Mouse (Mus musculus) telencephalon, adult 2 months (tissue): Measurements from ENCODE around the gene P2ry12.

Experiments
- DNase-seq: peaks from one replicate; pipeline ENCODE4 v3.0.0-alpha.2; 2011; ENCODE audit warnings: low read depth, low spot score

The P2ry12 gene

DNA sequence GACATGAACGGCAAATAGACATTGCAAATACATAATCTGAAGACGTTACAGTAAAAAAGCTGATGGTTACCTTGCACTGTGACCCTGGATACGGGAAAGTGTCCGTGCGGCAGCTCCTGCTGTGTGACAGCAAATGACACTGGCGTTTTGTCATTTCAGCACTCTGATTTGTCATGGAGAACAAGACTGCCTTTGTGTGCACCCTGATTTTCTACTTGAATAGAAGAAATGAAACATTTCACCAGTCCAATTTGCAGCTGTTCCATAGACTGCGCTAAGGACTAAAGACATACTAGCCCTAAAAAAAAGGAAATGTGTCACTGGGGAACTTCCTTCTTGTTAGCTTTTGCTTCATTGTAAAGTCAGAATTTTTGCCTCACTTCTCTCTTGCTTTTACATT lies at the start of gene P2ry12:
P2ry12 (minus strand) TSS at position 168 of the 400 bp plus-strand sequence.
- DNase-seq, result no peak

DNA sequence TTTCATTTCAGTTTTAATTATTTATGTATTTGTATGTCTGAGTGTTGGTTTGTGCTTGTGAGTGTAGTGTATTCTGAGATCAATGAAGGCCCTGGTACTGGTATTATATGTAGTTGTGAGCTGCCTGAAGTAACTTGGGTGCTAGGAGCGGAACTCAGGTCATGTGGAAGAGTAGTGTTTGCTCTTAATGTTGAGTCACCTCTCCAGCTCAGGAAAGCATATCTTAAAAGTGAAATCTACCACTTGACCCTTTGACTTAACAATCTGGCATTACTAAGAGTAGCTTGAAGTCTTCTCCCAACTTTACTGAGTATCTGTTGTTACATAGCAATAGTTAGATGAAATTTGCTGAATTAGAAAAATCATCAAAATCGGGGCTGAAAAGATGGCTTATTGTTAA lies 42.8 kb upstream of the P2ry12 start:
- DNase-seq, result no peak

DNA sequence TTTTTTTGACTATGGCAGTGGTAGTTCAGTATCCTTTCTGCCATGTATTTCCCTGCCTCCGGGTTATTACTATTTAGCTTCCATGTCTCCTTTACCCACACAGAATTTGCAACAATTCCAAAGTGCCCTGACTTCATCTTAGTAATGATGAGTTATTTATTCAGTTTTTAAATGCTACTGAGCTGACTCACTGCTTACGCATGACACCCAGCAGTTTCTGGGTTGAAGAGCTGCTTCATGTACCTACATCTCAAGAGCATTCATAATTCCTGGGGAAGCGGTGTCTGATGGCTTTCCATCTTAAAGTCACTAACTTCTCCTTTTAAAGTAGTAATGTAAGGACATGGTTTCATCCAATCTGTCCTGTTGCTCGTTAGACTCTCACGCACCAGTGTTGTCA lies 42.3 kb upstream of the P2ry12 start:
- no peak for DNase-seq

DNA sequence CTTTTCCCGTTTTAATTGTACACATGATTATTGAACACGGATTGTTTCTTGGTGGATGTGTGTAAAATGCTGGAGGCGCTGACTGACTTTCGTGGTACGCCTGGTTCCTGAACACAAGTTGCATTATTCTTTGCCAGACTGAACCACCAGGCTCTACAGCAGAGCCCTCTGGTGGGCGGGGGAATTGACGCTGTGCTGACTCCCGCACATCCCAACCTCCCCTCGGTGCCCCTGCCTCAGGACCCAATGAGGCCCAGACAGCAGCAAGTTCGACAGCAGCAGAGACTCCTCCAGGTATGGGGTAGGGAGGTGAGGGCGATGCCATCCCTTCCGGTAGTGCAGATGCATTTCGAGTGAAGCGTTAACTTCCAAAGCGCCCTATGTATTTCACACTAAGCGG lies 35.0 kb upstream of the P2ry12 start:
- no peak for DNase-seq

DNA sequence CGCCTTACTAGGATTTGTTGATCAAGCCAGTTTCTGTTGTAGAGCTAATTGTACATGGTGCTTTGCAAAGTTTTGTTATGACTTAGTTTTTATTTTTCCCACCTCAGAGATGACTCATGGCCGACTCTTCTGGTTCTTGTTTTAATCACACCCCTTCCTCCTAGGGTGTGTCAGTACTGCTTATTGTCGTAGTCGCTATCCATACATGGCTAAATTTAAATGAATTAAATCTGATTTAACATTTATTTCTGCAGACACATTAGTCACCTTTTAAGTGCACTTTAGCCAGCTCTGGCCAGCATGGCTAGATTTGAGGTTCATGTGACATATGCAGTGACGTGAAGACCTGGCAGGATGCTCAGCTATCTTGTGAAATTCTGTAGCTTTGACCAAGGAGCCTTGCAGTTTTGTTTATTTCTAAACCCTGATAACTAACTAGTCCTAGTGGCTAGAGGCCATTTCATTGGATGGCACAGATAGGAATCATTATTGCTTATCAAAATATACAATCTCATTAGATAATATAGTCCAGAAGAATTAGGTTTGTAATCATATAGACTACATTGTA lies 34.0 kb upstream of the P2ry12 start:
- no peak for DNase-seq

DNA sequence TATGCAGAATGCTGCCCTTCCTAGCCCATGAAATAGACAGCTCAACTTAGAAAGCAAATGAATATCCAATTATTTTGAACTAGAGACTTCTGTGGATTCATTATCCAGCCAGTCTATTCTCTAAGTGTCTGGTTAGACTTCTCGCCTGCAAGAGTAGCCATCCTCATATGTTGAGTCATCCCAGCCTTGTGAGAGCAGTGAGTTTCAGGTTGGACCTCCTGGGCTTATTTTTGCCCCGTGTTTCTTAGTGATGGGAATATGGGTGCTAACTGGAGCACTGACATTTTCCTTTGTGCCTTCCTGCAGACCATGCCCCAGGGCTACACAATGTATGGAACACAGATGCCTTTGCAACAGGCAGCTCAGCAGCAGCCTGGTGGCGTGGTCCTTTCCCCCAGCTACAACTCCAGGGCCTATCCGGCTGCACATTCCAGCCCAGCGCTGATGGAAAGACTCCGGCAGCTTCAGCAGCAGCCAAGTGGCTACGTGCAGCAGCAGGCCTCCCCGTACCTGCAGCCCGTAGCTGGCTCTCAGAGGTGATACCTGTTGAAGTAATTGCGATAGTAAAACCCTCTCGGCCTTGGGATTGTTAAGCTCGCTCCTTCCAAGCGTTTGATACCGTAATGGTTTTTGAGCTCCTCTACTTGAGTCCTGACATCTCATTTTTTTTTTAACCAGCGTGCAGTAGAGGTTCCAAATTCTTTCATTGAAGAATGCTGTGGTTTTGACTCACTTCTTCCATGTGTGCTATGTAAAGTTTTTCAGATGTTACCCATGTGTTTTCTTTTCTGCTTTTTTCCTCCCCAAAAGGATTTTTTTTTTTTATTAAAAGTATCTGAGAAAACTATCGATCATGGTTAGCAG lies 33.3 kb upstream of the P2ry12 start:
- DNase-seq, result no peak

DNA sequence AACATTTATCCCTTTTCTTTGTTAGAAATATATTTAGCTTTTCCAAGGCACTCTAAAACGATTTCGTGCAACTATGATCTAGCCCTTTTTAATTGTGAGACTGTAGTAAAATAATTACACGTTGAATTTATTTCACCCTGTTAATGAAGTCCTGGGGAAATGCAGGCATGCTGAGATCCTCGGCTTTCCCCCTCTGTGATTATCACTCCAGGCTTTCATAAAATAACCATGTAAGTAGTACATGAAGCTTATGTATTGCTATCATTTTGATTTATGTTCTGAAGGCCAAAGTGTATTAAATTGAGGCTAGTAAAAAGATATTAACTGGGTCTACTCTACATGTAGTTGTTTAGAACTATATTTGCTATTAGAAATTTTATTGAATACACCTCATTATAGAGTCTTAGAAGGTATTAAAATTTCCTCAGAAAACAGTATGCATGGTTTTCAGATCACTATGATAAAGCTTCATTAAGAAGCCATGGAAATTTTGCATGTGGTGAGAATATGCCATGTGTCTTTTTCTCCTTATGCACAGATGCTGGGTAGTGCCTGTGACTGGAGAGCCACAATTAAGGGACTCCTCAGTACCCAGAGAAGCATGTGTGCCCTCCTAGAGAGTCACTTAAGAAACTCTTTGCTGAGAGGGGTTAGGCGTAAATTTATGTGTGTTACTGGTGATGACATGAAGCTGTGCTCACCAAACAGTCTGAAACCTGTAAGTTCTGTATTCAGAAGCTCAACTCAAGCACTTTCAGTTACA lies 30.9 kb upstream of the P2ry12 start:
- DNase-seq, result no peak

DNA sequence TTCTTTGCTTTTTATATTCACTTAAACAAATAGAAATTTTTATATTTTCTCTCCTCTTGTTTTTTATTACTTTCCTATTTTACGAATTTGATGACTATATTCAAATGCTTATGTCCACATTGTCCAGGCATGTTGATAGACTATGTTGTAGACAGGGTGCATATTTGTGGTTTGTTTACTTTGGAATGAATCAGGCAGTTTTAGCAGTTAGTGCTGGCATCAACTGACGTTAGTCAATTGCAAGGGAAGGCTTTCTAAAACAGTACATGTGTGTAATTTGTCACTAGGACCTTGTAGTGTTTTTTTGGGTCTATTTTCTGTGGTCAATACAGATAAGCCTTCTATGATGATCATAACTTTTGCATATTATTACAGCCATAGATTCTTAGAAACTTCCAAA lies 27.9 kb upstream of the P2ry12 start:
- DNase-seq, result no peak

DNA sequence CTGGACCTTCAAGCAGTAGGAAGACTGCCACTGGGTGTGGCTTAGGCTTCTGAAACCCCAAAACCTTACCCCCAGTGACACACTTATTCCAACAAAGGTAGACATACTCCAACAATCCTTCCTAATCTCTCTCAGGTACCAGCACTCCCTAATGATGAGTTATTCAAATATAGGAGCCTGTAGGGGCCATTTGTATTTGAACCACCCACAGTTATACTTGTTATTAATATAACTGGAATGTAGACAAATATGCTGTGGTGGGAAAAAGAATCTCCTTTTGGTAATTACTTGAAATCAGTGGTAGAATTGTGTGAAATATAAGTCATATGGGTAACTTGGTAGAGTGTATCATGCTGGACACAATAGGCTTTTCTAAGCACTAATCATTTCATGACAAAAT lies 15.9 kb upstream of the P2ry12 start:
- DNase-seq, result no peak

DNA sequence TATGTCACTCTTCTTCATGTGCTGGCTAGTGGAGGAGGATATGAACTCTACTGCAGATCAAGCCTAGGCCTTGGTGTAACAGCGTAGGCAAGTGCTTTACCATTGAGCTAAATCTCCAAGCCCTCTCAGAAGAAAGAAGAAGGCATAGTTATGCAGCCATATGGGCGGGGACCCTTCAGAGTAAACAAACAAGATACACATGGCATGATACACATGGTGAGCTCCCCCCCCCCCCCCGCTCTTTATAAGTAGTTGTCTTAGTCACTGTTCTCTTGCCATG lies 15.5 kb upstream of the P2ry12 start:
- DNase-seq, result no peak

DNA sequence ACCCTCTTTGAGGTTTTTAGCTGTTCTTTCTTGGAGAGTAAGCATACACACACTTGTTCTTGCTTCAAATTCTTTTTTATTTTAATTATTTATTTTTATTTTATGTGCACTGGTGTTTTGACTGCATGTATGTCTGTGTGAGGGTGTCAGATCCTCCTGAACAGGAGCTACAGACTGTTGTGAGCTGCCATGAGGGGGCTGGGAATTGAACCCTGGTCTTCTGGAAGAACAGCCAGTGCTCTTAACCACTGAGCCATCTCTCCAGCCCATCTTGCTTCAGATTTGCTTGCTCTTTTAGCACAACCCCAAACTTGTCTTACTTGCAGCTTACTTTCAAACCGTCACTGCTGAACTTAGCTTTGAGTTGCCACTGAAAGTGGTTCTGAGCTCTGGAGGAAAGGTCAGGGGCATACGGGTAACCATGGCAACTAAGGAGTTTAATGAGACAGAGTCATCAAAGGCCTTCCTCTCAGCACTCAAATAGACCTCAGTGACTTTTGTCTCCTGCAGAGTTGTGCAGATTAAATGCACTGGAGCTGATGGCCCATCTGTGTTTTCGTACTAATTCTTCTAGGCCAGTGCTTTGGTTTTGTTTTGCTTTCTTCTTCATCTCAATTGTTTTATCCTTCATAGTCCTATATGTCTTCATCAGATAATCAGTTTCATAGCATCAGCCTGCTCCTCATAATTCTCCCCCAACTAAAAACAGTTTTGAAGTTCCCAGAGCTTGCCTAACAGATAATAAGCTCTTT lies 15.0 kb upstream of the P2ry12 start:
- no peak for DNase-seq

DNA sequence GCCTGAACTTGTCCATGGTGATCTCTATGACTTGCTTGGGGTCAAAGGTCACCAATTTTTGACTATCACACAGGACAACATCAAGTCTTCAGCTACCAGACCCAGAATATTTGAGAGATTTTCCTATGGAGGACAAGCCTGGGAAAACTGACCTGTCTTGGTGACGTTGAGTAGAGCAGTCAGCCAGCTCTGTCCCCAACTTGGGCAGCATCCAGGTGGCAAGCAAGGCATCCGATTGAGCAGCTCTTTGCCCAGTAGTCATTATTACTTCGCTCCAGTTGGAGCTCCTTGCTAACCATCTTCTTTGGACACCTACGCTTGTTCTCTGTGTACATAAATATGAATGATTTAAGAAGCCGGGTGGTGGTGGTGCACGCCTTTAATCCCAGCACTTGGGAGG lies 8.1 kb upstream of the P2ry12 start:
- no peak for DNase-seq

DNA sequence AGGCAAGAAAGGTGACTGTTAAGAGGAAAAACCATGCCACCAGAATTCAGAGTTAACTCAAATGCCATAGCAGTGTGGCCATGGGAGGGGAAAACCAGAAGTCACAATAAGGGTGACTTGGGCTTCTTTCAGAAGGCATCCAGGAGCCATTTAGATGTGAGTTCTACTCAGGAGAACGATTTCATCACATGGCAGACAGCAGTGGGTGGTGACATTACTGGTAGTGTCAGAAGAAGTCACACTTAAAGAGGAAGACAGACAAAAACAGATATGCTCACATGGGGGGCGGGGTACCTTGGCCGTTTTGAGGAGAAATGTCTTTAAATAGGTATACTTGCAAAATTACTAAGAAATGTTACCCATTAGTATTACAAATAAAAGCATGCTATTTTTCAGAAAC lies 1.3 kb upstream of the P2ry12 start:
- no peak for DNase-seq

DNA sequence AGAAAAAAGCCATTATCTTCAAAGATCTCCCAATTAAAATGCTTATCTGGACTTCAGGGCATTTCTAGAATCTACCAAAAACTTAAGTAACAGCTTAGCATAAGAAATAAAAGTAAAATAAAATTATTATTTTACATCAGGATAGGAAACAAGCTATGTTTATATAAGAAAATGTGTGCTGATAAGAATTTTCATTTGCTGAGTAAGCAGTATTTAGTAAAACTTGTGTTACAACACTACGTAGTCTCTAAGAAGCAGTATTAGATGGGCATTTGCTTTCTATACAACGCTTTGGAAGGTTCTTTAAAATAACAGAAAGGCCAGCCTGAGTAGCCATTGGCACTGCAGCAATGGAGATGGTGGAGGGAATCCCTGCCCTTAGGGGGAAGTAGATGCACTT lies 746 bp upstream of the P2ry12 start:
- no peak for DNase-seq

DNA sequence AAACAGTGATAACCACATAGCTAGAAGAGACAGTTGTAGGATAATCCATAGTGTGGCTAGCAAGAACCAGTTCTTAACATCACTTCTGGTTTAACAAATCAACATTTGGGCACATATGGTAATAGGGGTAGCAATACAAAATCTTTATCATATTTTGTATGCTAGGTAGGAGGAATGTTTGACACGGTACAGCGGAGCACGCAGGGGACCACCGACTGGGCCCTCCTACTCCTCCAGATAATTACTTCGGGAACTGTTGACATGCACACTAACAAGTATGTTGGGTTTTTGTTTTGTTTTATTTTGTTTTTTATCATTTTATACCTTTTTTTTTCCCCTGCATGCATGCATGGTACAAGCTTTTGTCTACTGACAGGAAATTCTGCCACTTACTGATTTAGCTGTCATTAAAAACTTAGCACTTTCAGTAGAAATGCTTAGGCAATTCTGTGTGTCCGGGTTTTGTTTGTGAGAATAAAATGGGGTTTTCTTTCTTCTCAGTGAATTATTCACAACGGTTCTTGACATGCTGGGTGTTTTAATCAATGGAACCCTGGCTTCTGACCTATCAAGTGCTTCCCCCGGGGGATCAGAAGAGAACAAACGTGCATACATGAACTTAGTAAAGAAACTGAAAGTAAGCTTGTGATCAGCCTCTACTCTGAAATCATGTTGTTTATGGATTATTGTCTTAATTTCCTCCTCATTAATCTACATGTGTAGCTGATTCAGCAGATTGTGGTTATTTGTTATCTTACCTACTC lies 780 bp downstream of the P2ry12 start:
- DNase-seq, result no peak

DNA sequence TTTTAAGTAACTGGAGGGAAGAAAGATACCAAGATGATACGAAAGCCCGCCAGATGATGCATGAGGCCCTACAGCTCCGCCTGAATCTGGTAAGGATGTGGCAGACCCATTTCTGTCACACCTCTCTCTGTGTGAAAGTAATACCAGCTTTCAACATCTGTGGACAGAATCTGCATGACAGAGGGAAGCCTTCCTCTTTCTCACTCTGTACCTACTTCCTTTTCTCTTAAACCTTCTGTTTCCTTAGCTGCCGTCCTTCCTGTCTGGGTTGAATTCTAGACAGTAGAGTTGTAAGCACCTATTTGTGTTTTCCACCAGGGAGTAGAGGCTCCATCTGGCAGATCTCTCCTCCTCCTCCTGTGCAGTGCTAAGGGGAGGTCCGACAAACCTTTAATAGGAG lies 1.9 kb downstream of the P2ry12 start:
- DNase-seq, result peak; percentile 67

DNA sequence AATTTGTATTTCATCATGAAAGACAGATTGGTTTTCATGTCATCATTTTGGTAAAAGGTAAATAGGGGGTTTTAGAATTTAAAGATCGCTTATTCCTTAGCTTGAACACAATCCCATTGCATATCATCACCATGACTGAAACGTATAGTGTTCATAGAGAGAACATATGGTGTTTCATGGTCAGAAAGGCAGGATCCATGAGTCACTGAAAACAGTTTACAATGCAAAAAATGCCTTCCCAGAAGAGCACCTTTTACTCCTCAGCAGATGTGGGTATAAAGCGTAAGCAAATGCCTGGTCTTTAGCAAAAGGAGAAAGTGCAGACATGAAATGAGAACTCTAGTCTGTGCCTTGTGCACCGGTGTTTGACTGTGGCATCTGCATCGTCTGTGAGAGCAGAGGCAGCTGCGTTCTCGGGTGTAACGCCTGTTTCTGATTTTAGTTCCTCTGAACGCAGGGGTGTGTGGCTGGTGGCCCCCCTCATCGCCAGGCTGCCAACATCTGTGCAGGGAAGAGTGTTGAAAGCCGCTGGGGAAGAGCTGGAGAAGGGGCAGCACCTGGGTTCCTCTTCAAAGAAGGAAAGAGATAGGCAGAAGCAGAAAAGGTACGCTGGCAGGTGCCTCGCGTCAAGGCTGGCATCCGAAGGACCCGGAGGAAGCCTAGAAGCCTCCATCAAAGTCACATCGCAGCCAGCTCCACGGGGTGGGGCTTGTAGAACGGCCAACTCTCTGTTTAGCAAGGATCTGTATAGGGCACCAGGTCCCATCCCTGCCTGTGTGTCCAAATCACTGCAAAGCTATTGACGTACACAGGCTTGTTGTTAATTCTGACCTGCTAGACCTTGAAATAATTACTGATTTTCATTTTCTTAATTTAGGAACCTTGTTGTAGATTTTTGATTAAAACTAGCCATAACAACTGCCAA lies 4.7 kb downstream of the P2ry12 start:
- DNase-seq, result no peak

DNA sequence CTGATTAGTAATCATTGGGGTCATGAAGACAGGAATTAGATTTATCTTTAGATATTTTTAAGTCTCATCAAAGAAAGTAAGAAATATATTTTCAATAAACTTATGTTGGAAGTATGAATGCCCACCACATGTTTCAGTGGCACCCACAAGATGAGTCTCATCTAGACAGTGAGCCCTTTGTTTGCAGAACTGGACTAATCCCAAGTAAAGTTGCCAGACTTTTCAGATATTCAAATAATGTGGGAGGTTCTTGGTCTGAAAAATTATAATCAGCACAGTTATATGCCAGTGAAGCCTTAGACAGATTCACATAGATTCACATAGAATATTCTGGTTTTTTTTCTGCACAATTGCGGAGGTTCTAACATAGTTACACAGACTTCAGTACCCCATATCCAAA lies 12.2 kb downstream of the P2ry12 start:
- no peak for DNase-seq

DNA sequence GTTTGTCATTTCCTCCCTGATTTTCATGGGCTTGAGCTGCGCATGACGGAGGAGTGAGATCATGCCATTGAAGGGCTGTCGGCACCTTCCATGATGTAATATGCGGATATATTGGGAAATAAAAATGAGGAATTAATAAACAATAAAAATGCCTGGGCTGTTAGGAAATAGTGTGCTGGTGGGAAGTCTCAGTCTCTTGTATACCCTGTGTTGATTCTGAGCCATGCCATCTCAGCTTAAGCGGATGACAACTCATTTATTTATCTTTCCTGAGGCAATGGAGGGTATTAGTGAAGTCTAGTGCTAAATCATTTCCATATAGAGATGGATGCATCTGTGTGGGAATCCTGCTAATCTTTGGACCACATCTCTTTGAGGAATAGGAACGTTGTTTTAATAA lies 14.6 kb downstream of the P2ry12 start:
- DNase-seq, result no peak

DNA sequence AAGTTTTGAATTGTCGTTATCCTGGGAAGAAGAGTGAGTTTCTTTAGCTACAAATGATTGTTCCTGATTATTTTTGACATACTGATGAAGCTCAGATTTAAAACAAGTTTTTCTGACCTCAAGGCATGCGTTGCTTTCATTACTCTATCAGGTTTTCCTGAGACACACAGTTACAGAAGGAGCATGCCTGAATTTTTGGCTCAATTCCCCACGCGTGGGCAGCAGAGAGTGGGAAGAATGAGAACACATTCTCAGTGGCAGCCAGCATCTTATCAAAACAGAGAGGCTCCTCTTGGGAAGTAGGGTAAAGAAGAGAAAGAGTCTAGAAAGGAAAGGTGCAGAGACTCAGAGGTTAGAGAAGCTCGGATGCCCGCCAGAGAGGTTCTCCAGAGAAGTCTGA lies 19.3 kb downstream of the P2ry12 start:
- DNase-seq, result peak; percentile 81
